Mouse (Mus musculus) liver, embryonic 11.5 days (tissue): ENCODE measurements around the gene Atp8b4. TPM values are rescaled to one million over a fixed set of nuclear protein-coding genes. Genes with fewer than 3 reads are reported as not detected.

Experiments
- ATAC-seq: fragments of 200-750 bp; cut with Nextera tagmentation; replicated peaks from 2 replicates; pipeline ENCODE4 v1.8.0; 2017; ENCODE audit warnings: moderate number of reproducible peaks, mild to moderate bottlenecking, moderate TSS enrichment, moderate library complexity; ENCODE audit not compliant: low FRiP score
- DNase-seq: peaks from one replicate; pipeline ENCODE4 v3.0.0-alpha.2; 2017; ENCODE audit warnings: low spot score
- H3K27ac ChIP-seq: fragments of 300-500 bp; sonication (generic); 2 replicates; pipeline ENCODE4 v1.5.1; 2014; ENCODE audit warnings: mild to moderate bottlenecking, low read depth, low read length, control low read depth
- H3K27me3 ChIP-seq: fragments of 300-500 bp; sonication (generic); replicated peaks from 2 replicates; pipeline ENCODE4 v1.6.1; 2014; ENCODE audit warnings: low read length, mixed read lengths; ENCODE audit not compliant: control insufficient read depth, insufficient read depth
- H3K36me3 ChIP-seq: fragments of 300-500 bp; sonication (generic); 2 replicates; pipeline ENCODE4 v1.6.1; 2014; ENCODE audit warnings: mild to moderate bottlenecking, low read length, moderate library complexity, mixed read lengths; ENCODE audit not compliant: control insufficient read depth, insufficient read depth
- H3K4me1 ChIP-seq: fragments of 300-500 bp; sonication (generic); replicated peaks from 2 replicates; pipeline ENCODE4 v1.6.1; 2014; ENCODE audit warnings: low read length, mixed read lengths; ENCODE audit not compliant: control insufficient read depth, insufficient read depth
- H3K4me2 ChIP-seq: fragments of 300-500 bp; sonication (generic); 2 replicates; pipeline ENCODE4 v1.6.1; 2014; ENCODE audit warnings: mild to moderate bottlenecking, control low read depth, moderate library complexity
- H3K4me3 ChIP-seq: fragments of 300-500 bp; sonication (generic); 2 replicates; pipeline ENCODE4 v1.5.1; 2014; ENCODE audit warnings: low read depth, low read length, control low read depth
- H3K9ac ChIP-seq: fragments of 300-500 bp; sonication (generic); 2 replicates; pipeline ENCODE4 v1.6.1; 2014; ENCODE audit warnings: low read depth, low read length, control low read depth
- H3K9me3 ChIP-seq: fragments of 300-500 bp; sonication (generic); 2 replicates; pipeline ENCODE4 v1.6.1; 2016; ENCODE audit warnings: low read length, inconsistent platforms, mixed read lengths; ENCODE audit not compliant: control insufficient read depth
- WGBS: fragments of 180-500 bp; shearing (Covaris S2); extraction: QIAGEN DNeasy Blood & Tissue Kit; methylation state at CpG from one replicate; pipeline ENCODE4 v1.1.7; 2014; 5-methylcytosine and 5-hydroxymethylcytosine counted together
- polyA plus RNA-seq: library from polyadenylated mRNA; unstranded; fragments of >200 nt; fragmentation: Nextera tagmentation; extraction: Ambion mirVana; gene quantifications from 2 replicates; pipeline ENCODE4 v1.2.1, GENCODE M21; 2014

Gene Atp8b4
- polyA plus RNA-seq, 1 experiment from 2014 or later, result 2.2 TPM

DNA sequence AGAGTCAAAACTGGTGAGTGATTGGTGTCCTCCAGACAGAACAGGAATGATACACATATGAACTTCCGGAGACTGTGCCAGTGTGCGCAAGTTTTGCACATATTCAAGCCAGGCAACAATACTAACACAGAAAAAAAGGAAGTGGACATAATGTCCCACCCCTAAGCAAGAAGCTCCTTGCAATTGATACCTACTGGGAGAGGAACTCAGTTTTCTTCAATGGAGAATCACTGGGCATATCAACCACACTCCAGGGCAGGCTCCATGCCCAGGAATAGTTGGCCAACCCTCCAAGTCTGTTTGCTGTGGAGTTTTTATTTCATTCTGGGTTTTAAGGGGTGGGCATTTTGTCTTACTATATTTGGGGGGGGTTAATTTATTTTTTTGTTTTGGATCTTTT lies 145.2 kb downstream of the Atp8b4 start:
- WGBS, result 92% methylated on average over 2 of the region's 2 CpGs
- H3K4me2 ChIP-seq, result no peak overlapping the region

DNA sequence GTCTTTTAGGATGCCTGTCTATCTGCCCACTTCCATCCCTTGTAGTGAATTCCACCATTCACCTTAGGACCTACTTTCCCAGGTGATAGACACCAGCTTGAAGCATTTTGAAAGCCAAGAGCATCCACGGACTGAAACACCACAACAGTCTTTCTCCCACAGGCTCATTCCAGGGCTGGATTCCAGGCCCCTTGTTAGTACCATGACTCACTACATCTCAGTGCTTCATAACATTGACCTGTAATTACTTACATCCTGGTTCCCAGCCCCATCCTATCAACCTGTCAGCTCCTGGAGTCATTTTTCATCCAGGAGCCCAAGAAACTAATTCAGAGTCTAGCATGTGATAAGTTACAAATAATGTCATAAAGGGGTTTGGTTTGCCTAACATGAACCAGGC lies 148.7 kb downstream of the Atp8b4 start:
- no peaks in the 10 kb centered on the region for H3K36me3 ChIP-seq
- H3K9me3 ChIP-seq, result no peaks in the 10 kb centered on the region
- H3K27me3 ChIP-seq, result no peaks in the 10 kb centered on the region
- H3K4me3 ChIP-seq, result no peak overlapping the region
- no peak overlapping the region for H3K9ac ChIP-seq
- no peak overlapping the region for H3K27ac ChIP-seq
- no peak overlapping the region for H3K4me2 ChIP-seq
- WGBS, result 80% methylated on average over 1 of the region's 1 CpGs
- DNase-seq, result no peak
- H3K4me1 ChIP-seq, result no peaks in the 10 kb centered on the region
- ATAC-seq, result no peak

More for the DNA sequence above, 145.2 kb downstream of the Atp8b4 start:
- DNase-seq (no peak), ATAC-seq (no peak)
- H3K36me3 ChIP-seq, result no peaks in the 10 kb centered on the region
- no peaks in the 10 kb centered on the region for H3K4me1 ChIP-seq
- no peak overlapping the region for H3K27ac ChIP-seq
- no peaks in the 10 kb centered on the region for H3K27me3 ChIP-seq
- H3K9me3 ChIP-seq, result no peaks in the 10 kb centered on the region
- no peak overlapping the region for H3K4me3 ChIP-seq
- H3K9ac ChIP-seq, result no peak overlapping the region

DNA sequence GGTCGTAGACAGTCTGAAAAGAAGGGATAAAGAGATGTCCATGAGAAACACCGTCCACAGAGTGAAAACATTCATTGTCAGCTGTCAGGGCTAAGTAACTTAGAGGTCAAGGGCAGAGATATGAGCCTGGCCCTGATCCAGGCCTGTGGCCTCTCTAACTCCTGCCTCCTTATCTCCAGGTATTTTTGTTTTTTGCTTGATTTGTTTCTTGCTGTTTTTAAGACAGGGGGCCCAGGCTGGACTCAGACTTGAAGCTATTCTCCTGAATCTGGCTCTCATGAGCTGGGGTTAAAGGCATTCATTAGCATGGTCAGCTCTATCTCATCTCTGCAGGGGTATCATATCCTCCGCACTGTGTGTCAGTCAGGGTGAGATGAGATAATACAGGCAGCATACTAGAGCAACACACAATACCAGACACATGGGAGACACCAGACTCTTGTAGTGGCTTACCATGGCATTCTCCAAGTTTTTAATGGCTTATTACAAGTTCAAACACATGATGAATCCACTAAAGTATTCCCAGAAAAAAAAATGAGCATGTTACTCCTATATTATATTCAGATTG lies 157.4 kb downstream of the Atp8b4 start:
- no peaks in the 10 kb centered on the region for H3K27me3 ChIP-seq
- no peak for DNase-seq
- H3K27ac ChIP-seq, result no peak overlapping the region
- 0 out of 2 replicates have a peak, but pooled peaks have one; percentile 54 for ATAC-seq
- no peaks in the 10 kb centered on the region for H3K9me3 ChIP-seq
- no peak overlapping the region for H3K4me3 ChIP-seq
- H3K4me2 ChIP-seq, result no peak overlapping the region
- no peaks in the 10 kb centered on the region for H3K36me3 ChIP-seq
- H3K9ac ChIP-seq, result no peak overlapping the region
- 43% methylated on average over 3 of the region's 3 CpGs for WGBS
- H3K4me1 ChIP-seq, result no peaks in the 10 kb centered on the region; the same call in 1 of the 2 replicates

DNA sequence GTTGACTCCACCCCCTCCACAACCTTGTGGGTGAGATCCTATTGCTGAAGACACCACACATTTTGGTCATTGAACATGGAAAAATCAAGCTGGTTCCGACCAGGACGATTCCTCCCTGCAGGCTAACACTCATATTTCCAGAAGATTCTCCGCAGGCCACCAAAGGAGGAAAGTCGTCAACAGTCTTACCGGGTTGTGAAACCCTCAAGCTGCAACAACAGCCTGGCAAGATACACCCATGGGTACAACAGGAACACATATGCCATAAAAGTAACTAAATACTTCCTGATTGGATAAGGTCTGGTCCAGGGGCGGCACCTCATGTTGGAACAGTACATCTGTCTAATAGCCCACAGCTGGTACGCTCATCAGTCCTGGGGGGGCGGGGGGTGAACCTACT lies 159.0 kb downstream of the Atp8b4 start:
- no peak for DNase-seq

DNA sequence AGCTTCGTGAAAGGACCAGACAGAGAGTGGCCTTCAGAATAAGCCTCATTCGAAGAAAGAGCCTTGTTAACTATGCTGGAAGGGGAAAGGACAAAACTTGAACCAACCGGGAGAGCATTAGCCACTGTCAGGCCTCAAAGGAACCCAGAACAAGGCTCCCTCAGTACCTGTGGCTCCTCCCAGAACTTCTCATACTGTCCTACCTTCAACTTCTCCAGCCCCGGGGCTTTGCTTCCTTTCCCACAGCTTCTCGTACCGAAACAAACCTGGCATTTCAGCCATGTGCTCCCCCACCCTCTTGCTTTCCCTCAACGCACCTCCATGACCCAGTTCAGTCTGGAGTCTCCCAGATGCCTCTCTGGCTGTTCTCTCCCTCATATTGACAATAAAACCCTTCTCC lies 160.3 kb downstream of the Atp8b4 start:
- Histone ChIP-seq H3K4me3 (no peak overlapping the region), H3K4me2 (no peak overlapping the region), H3K9me3 (no peaks in the 10 kb centered on the region), H3K36me3 (no peaks in the 10 kb centered on the region), H3K27ac (no peak overlapping the region), H3K27me3 (no peaks in the 10 kb centered on the region), H3K9ac (no peak overlapping the region), H3K4me1 (no peaks in the 10 kb centered on the region; the same call in 1 of the 2 replicates)
- no peak for DNase-seq
- ATAC-seq, result no peak
- WGBS, result 80% methylated on average over 7 of the region's 7 CpGs

More for the DNA sequence above, 159.0 kb downstream of the Atp8b4 start:
- Histone ChIP-seq H3K36me3 (no peaks in the 10 kb centered on the region), H3K9me3 (no peaks in the 10 kb centered on the region), H3K4me3 (no peak overlapping the region), H3K27me3 (no peaks in the 10 kb centered on the region), H3K4me1 (no peaks in the 10 kb centered on the region; the same call in 1 of the 2 replicates), H3K9ac (no peak overlapping the region), H3K27ac (no peak overlapping the region), H3K4me2 (no peak overlapping the region)
- no peak for ATAC-seq
- 92% methylated on average over 8 of the region's 8 CpGs for WGBS

DNA sequence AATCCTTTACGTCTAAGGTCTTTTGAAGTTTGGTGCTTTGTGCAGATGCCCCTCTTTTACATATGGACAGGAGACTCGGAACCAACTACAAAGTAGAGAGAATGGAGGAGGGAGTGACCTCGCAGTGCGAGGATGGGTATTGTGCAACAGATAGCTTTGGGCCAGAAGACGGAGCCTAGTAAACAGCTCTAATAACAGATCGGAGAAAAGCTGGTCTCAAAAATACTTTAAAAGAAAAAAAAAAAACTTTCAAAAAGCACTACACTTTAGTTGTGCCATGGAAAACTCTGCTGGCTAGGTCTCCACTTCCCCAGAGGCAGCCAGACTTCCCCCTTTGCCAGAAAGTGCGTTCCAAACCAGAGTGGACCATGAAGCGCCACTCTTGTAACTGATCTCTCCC lies 161.0 kb downstream of the Atp8b4 start:
- Histone ChIP-seq H3K4me3 (no peak overlapping the region), H3K27ac (no peak overlapping the region), H3K4me2 (no peak overlapping the region), H3K27me3 (no peaks in the 10 kb centered on the region), H3K9me3 (no peaks in the 10 kb centered on the region), H3K4me1 (no peaks in the 10 kb centered on the region; the same call in 1 of the 2 replicates), H3K36me3 (no peaks in the 10 kb centered on the region), H3K9ac (no peak overlapping the region)
- 85% methylated on average over 8 of the region's 8 CpGs for WGBS
- ATAC-seq, result no peak
- no peak for DNase-seq

DNA sequence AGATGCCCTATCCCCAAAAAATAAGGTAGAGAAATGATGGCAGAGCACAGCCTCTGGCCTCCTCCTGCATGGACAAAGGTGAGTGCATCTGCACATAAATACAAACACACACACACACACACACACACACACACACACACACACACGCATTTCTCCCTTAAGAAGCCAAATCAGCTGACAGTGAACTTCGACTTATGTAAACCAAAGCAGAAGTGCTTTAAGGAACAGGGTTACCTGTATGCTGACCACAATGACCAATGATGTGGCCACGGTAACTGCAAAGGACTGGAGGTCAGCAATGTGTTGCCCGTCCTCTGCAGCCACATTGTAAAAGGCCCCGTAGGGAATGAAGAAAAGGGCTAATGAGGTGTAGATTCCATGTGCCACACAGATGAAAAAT lies 163.3 kb downstream of the Atp8b4 start:
- Histone ChIP-seq H3K36me3 (no peaks in the 10 kb centered on the region), H3K27me3 (no peaks in the 10 kb centered on the region), H3K9me3 (no peaks in the 10 kb centered on the region), H3K4me2 (no peak overlapping the region), H3K4me3 (no peak overlapping the region), H3K9ac (no peak overlapping the region), H3K27ac (no peak overlapping the region), H3K4me1 (no peaks in the 10 kb centered on the region)
- ATAC-seq (no peak), DNase-seq (no peak)
- 69% methylated on average over 5 of the region's 5 CpGs for WGBS

DNA sequence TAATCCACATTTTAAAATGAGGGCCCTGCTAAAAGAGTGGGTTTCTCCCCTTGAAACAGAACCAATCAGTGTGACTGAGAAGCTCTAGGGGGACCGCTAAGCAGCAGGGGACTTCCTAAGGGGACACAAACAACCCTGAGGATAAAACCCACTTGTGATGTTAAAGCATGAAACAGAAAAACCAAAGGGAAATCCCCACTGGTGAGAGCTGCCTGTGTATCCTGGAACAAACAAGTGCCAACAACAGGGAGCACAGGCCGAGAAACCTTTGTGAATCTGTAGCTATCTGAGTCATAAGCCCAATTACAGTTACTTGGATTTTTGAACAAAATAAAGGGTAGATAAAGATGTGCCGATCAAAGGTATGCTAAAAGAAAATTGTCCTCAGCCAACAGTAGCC lies 168.7 kb downstream of the Atp8b4 start:
- ATAC-seq, result no peak
- no peak for DNase-seq
- no peak overlapping the region for H3K4me2 ChIP-seq

DNA sequence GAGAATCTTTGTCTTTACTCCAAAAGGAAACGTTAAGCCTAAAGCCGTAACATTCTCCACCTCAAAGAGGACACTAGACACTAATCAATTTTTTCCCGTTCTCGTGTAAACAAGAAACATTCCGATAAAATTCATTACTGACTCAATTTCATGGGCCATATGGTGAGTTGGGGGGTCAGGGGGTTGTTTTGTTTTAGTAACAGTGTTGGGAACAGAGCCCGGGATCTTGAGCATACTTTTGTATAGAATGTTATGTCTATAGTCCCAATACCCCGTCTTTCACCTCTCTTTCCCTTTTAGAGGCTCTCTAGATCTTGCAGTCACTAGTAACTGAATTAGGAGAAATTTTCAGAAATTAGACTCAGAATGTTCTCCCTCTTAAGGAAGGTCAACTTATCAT lies 177.3 kb downstream of the Atp8b4 start:
- no peak overlapping the region for H3K9ac ChIP-seq
- H3K27ac ChIP-seq, result no peak overlapping the region
- H3K9me3 ChIP-seq, result no peaks in the 10 kb centered on the region
- no peaks in the 10 kb centered on the region for H3K27me3 ChIP-seq
- no peak overlapping the region for H3K4me3 ChIP-seq
- ATAC-seq (no peak), DNase-seq (no peak)
- no peak overlapping the region for H3K4me2 ChIP-seq
- no peaks in the 10 kb centered on the region for H3K36me3 ChIP-seq
- WGBS, result 83% methylated on average over 7 of the region's 7 CpGs
- H3K4me1 ChIP-seq, result no peaks in the 10 kb centered on the region; the same call in 1 of the 2 replicates

More for the DNA sequence above, 168.7 kb downstream of the Atp8b4 start:
- Histone ChIP-seq H3K27me3 (no peaks in the 10 kb centered on the region), H3K4me1 (no peaks in the 10 kb centered on the region), H3K9ac (no peak overlapping the region), H3K4me3 (no peak overlapping the region), H3K27ac (no peak overlapping the region), H3K36me3 (no peaks in the 10 kb centered on the region), H3K9me3 (no peaks in the 10 kb centered on the region)
- WGBS, result 78% methylated on average over 3 of the region's 3 CpGs
